Mouse (Mus musculus) liver, postnatal 0 days (tissue): Measurements from ENCODE around the gene Mob2. TPM values are rescaled to one million over a fixed set of nuclear protein-coding genes. Genes with fewer than 3 reads are reported as not detected.

Experiments used
- ATAC-seq: fragments of 200-750 bp; cut with Nextera tagmentation; 2 replicates; pipeline ENCODE4 v1.8.0; 2017; ENCODE audit warnings: mild to moderate bottlenecking, moderate library complexity
- DNase-seq: peaks from one replicate; pipeline ENCODE4 v3.0.0-alpha.2; 2016
- H3K27ac ChIP-seq: fragments of 300-500 bp; sonication (generic); 2 replicates; pipeline ENCODE4 v1.5.1; 2014; ENCODE audit warnings: antibody characterized with exemption, moderate library complexity, mild to moderate bottlenecking, low read depth
- H3K27me3 ChIP-seq: fragments of 300-500 bp; sonication (generic); 2 replicates; pipeline ENCODE4 v1.6.1; 2014; ENCODE audit warnings: low read length, control low read depth, mixed read lengths; ENCODE audit not compliant: insufficient read depth
- H3K36me3 ChIP-seq: fragments of 300-500 bp; sonication (generic); replicated peaks from 2 replicates; pipeline ENCODE4 v1.6.1; 2014; ENCODE audit warnings: mild to moderate bottlenecking, control low read depth, low read length, moderate library complexity, mixed read lengths; ENCODE audit not compliant: insufficient read depth
- H3K4me1 ChIP-seq: fragments of 300-500 bp; sonication (generic); 2 replicates; pipeline ENCODE4 v1.6.1; 2014; ENCODE audit warnings: antibody characterized with exemption, mild to moderate bottlenecking, control low read depth; ENCODE audit not compliant: insufficient read depth
- H3K4me2 ChIP-seq: fragments of 300-500 bp; sonication (generic); 2 replicates; pipeline ENCODE4 v1.6.1; 2014; ENCODE audit warnings: low read depth, mild to moderate bottlenecking, low read length, moderate library complexity, mixed read lengths
- H3K4me3 ChIP-seq: fragments of 300-500 bp; sonication (generic); 2 replicates; pipeline ENCODE4 v1.5.1; 2014; ENCODE audit warnings: low read depth, low read length
- H3K9ac ChIP-seq: fragments of 300-500 bp; sonication (generic); replicated peaks from 2 replicates; pipeline ENCODE4 v1.6.1; 2014; ENCODE audit warnings: mild to moderate bottlenecking, moderate library complexity
- H3K9me3 ChIP-seq: fragments of 300-500 bp; sonication (generic); 2 replicates; pipeline ENCODE4 v1.6.1; 2016; ENCODE audit warnings: mild to moderate bottlenecking, control low read depth, low read length, mixed read lengths
- CTCF ChIP-seq: sonication (generic); IDR thresholded peaks from 2 replicates; pipeline ENCODE4 v1.5.1; 2016; ENCODE audit warnings: antibody characterized with exemption, low read depth
- EP300 ChIP-seq: IDR thresholded peaks from 2 replicates; pipeline ENCODE4 v1.6.1; 2016; ENCODE audit warnings: antibody characterized with exemption, low read depth, mild to moderate bottlenecking
- WGBS: fragments of 180-500 bp; shearing (Covaris S2); extraction: QIAGEN DNeasy Blood & Tissue Kit; methylation state at CpG from one replicate; pipeline ENCODE4 v1.1.7; 2014; ENCODE audit not compliant: insufficient replicate concordance; 5-methylcytosine and 5-hydroxymethylcytosine counted together
- polyA plus RNA-seq: library from polyadenylated mRNA; unstranded; fragments of >200 nt; fragmentation: Nextera tagmentation; extraction: Ambion mirVana; gene quantifications from 2 replicates; pipeline ENCODE4 v1.2.1, GENCODE M21; 2015

Gene Mob2
- polyA plus RNA-seq, 1 experiment from 2014 or later = 38.5 TPM

GRCm38 (mm10) chr7:142082179-142082578 lies 21.3 kb upstream of the Mob2 start:
- Histone ChIP-seq H3K9ac (no peak overlapping the region), H3K27ac (no peak overlapping the region), H3K4me1 (peaks cover 25% of the 10 kb centered on the region), H3K9me3 (no peaks in the 10 kb centered on the region), H3K4me3 (no peak overlapping the region), H3K27me3 (peaks cover 48% of the 10 kb centered on the region), H3K36me3 (peaks cover 18% of the 10 kb centered on the region; the same call in 1 of the 2 replicates), H3K4me2 (no peak overlapping the region)
- DNase-seq = peak; percentile 13
- WGBS = 11% methylated on average over 25 of the region's 38 CpGs
- no peak for ATAC-seq
- TF ChIP-seq EP300 = no peak
- no peak for TF ChIP-seq CTCF

- H3K4me2 ChIP-seq = no peak overlapping the region
- WGBS = 42% methylated on average over 16 of the region's 17 CpGs
- DNase-seq (no peak), ATAC-seq (no peak)
- no peak overlapping the region for H3K4me3 ChIP-seq
- no peak overlapping the region for H3K9ac ChIP-seq
- peaks cover 18% of the 10 kb centered on the region; the same call in 1 of the 2 replicates for H3K36me3 ChIP-seq
- H3K27me3 ChIP-seq = peaks cover 48% of the 10 kb centered on the region
- H3K27ac ChIP-seq = no peak overlapping the region
- H3K4me1 ChIP-seq = peaks cover 22% of the 10 kb centered on the region
- TF ChIP-seq EP300 = no peak
- no peak for TF ChIP-seq CTCF
- no peaks in the 10 kb centered on the region for H3K9me3 ChIP-seq
Observed at GRCm38 (mm10) chr7:142081736-142082135, 20.9 kb upstream of the Mob2 start.

DNA sequence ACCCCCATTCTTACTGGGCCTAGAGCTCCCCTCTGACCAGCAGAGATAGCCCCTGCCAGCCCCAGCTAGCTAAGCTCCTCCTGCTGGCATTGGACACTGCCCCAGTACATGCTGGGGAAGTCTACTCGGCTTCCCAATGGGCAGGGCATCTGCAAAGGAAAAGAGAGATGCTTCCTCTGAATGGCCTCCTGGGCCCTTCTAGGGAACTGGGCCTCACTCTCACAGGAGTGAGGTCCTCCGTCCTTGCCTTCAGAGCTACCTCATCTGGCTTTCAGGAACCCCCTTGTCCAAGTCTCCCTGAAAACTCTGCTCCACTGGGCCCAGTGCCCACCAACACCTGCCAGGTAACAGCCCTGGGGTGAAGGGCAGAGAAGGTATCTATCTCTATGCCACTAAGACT lies 20.0 kb upstream of the Mob2 start:
- Histone ChIP-seq H3K4me3 (no peak overlapping the region), H3K4me2 (no peak overlapping the region), H3K36me3 (peaks cover 18% of the 10 kb centered on the region; the same call in 1 of the 2 replicates), H3K9me3 (no peaks in the 10 kb centered on the region), H3K27ac (no peak overlapping the region), H3K27me3 (peaks cover 48% of the 10 kb centered on the region), H3K4me1 (peaks cover 13% of the 10 kb centered on the region), H3K9ac (no peak overlapping the region)
- DNase-seq (no peak), ATAC-seq (no peak)
- WGBS = 48% methylated on average over 2 of the region's 2 CpGs
- TF ChIP-seq CTCF (no peak), EP300 (no peak)

GRCm38 (mm10) chr7:142079365-142079764 lies 18.5 kb upstream of the Mob2 start:
- 37% methylated on average over 5 of the region's 5 CpGs for WGBS
- Histone ChIP-seq H3K27ac (no peak overlapping the region), H3K4me1 (no peaks in the 10 kb centered on the region), H3K9ac (no peak overlapping the region), H3K4me2 (no peak overlapping the region), H3K4me3 (no peak overlapping the region), H3K36me3 (peaks cover 13% of the 10 kb centered on the region; the same call in 1 of the 2 replicates), H3K9me3 (no peaks in the 10 kb centered on the region), H3K27me3 (peaks cover 45% of the 10 kb centered on the region)
- TF ChIP-seq CTCF (no peak), EP300 (no peak)
- DNase-seq (peak; percentile 19), ATAC-seq (0 out of 2 replicates have a peak, but pooled peaks have one; percentile 25)

DNA sequence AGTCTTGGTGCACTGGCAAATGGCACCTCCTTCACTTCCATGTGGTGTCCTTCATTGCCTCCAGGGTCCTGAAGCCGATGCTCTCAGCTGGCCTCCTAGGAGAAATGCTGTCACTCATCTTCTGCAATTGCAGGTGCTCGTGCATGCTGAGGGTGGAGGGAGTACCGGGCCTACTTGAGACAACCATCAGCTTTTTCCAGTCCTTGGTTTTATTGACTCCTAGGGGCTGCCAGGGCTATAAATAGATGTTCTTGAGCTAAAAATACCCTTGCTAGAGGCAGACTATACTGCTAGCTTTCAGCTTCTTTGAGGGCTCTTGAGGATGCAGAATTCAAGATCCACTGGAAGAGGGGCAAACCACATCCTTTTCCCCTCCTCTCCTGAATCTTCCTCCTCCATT lies 16.3 kb upstream of the Mob2 start:
- H3K9me3 ChIP-seq = no peaks in the 10 kb centered on the region
- H3K9ac ChIP-seq = no peak overlapping the region
- TF ChIP-seq EP300 (no peak), CTCF (no peak)
- peaks cover 28% of the 10 kb centered on the region for H3K27me3 ChIP-seq
- DNase-seq (no peak), ATAC-seq (no peak)
- H3K4me1 ChIP-seq = no peaks in the 10 kb centered on the region
- 43% methylated on average over 3 of the region's 3 CpGs for WGBS
- peaks cover under 1% of the 10 kb centered on the region; the same call in 1 of the 2 replicates for H3K36me3 ChIP-seq
- H3K27ac ChIP-seq = no peak overlapping the region
- no peak overlapping the region for H3K4me2 ChIP-seq
- H3K4me3 ChIP-seq = no peak overlapping the region

GRCm38 (mm10) chr7:142074146-142074886 lies 13.5 kb upstream of the Mob2 start:
- Histone ChIP-seq H3K4me1 (0 out of 2 replicates have a peak, but pooled peaks cover 2% of the 10 kb centered on the region), H3K4me3 (no peak overlapping the region), H3K9ac (no peak overlapping the region), H3K4me2 (no peak overlapping the region), H3K27me3 (peaks cover 7% of the 10 kb centered on the region; the same call in 1 of the 2 replicates), H3K27ac (no peak overlapping the region), H3K9me3 (no peaks in the 10 kb centered on the region), H3K36me3 (no peaks in the 10 kb centered on the region)
- 50% methylated on average over 8 of the region's 8 CpGs for WGBS
- ATAC-seq (no peak), DNase-seq (no peak)
- TF ChIP-seq EP300 (no peak), CTCF (no peak)
